Mouse (Mus musculus): ENCODE measurements around the gene Dennd4b. TPM values are rescaled to one million over a fixed set of nuclear protein-coding genes. Genes with fewer than 3 reads are reported as not detected.

Gene Dennd4b
- polyA plus RNA-seq, 1 experiment from 2014 or later = 6.8 TPM

DNA sequence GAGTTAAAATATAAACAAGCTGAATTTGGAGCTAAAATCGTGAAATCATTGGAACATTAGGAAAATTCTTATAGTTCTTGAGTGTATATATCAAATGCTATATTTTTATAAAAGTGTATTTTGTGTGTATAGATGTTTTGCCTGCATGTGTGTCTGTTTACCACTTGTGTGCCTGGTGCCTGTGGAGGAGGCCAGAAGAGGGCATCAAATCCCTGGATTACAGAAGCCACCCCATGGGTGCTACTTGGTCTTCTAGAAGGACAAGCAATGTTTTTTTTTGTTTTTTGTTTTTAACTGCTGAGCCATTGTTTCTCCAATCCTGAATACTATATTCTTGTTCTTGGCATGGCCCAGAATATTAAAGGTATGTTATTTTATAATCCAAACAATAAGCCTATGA is 25.6 kb downstream of the Dennd4b start:
- Histone ChIP-seq H3K27ac (no peak overlapping the region), H3K4me3 (no peak overlapping the region), H3K4me1 (peaks cover 10% of the 10 kb centered on the region), H3K27me3 (replicated peaks) (no peaks in the 10 kb centered on the region), H3K9ac (no peak overlapping the region), H3K4me2 (replicated peaks) (no peak overlapping the region), H3K36me3 (no peaks in the 10 kb centered on the region), H3K9me3 (no peaks in the 10 kb centered on the region)
- WGBS = 85% methylated on average over 1 of the region's 1 CpGs
- no peak for ATAC-seq (ENCODE audit: low FRiP score, low read depth)

DNA sequence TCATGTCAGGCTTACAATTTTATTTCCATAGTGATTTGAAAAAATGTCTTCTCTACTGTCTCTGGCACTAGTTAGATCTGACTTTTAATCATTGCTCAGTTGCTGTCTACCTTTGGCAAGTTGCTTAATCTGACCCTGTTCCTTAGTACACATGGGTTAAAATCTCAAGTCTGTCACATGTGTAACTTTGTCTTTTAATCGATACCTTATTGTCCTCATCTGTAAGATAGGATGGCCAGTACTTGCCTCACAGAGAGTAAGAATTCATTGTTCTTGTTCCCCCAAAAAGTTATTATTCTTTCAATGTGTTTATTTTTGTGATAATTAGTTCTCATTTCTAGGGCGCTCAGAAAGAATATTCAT is 27.0 kb downstream of the Dennd4b start:
- peak overlapping the region; percentile 59 for H3K4me2 ChIP-seq (replicated peaks)
- 45% methylated on average over 2 of the region's 2 CpGs for WGBS
- ATAC-seq (ENCODE audit: low FRiP score, low read depth) = no peak

DNA sequence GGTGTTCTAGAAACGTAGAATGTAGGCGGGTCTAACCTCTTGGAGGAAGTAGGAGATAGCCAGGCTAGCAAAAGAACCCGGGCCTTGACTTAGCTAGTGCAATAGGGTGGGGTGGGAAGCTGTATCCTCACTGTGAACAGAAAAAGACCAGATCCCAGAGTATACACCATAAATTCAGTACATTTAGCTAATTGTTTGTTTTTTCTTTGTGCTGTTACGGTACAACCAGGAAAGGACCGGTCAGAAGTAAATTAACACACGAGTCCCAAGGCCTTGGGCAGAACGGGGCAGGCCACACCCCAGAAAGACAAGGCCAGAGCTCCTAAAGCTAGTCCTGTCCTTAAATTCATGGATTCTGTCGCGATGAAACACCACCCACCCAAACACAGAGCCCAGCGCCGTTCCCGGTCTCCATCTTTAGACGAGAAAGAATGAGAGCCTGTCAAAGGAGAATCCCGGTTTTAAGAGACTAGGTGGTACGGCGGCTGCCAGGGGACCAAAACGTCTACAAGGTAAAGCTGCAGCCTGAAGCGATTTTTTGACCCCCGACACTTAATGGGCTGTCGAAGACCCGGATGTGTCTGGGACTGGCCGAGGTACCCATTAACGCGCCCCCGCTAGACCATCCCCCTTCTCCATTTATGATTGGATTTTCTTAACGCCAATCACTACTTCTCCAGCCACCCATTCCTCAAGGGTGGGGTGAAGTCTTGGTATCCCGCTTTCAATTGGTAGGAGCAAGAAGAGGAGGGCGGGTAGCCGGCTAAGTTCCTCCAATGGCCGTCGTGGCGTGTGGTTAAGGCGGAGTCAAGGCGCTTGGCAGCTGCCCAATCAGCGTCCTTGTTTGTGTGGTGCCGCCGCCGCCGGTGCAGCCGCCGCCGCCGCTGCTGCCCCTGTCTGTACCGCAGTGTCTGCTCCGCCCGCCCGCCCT is 27.6 kb downstream of the Dennd4b start, which contains the start of gene Gatad2b:
TSS of gene Gatad2b (plus strand) at position 834 of the 931 bp plus-strand sequence.
- peak within 1 kb of the TSS; percentile 74 for H3K4me2 ChIP-seq (replicated peaks)
- H3K4me3 ChIP-seq = peak within 1 kb of the TSS; percentile 95
- WGBS = 1% methylated on average over 47 of the region's 47 CpGs
- H3K4me1 ChIP-seq = peaks cover 10% of the 10 kb centered on the region
- ATAC-seq (ENCODE audit: low FRiP score, low read depth) = peak; percentile 99
- H3K27me3 ChIP-seq (replicated peaks) = no peaks in the 10 kb centered on the region
- H3K27ac ChIP-seq = peak within 1 kb of the TSS; percentile 96
- peak within 1 kb of the TSS; percentile 96 for H3K9ac ChIP-seq
- no peaks in the 10 kb centered on the region for H3K36me3 ChIP-seq
- H3K9me3 ChIP-seq = no peaks in the 10 kb centered on the region

More for the DNA sequence above, 27.0 kb downstream of the Dennd4b start:
- Histone ChIP-seq H3K4me1 (peaks cover 10% of the 10 kb centered on the region), H3K36me3 (no peaks in the 10 kb centered on the region), H3K27me3 (replicated peaks) (no peaks in the 10 kb centered on the region), H3K9me3 (no peaks in the 10 kb centered on the region), H3K4me3 (peak overlapping the region; percentile 45; the same call in 1 of the 2 replicates), H3K27ac (peak overlapping the region; percentile 89), H3K9ac (peak overlapping the region; percentile 69)

DNA sequence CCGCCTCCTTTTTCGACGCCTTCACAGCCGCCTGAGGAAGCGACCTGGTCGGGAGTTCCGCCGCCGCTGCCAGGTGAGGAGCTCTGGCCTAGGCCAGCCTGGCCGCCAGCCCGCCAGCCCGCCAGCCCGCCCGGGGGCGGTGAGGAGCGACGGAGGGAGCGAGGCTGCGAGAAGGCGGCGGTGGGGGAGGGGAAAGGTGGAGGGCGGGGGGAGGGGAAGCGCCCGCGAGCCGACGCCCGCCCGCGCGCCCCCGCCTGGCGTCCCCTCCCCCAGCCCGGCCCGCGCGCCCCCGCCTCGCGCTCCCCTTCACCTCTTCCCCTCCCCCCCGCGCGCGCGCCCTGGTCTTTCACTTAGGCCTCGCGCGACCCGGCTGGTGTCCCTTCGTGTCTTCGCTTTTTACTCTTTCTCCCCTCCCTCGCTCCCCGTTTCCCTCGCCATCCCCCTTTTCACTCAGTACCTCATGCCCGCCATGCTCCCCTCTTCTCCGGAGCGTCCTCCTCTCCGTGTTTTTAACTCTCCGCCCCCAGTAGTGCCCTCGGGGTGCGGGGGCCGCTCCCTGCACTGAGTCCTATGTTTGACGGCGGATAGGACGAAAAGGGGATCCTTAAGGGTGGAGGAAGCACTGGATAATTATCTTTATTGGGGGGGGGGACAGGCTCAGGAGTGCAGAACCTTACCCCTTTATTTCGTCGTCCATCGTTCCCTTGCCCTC is 28.5 kb downstream of the Dennd4b start:
- WGBS = under 1% methylated on average over 39 of the region's 68 CpGs
- H3K27me3 ChIP-seq (replicated peaks) = no peaks in the 10 kb centered on the region
- peak overlapping the region; percentile 96 for H3K27ac ChIP-seq
- peak; percentile 63 for ATAC-seq (ENCODE audit: low FRiP score, low read depth)
- peak overlapping the region; percentile 74 for H3K4me2 ChIP-seq (replicated peaks)
- H3K4me1 ChIP-seq = peaks cover 10% of the 10 kb centered on the region
- no peaks in the 10 kb centered on the region for H3K9me3 ChIP-seq
- H3K4me3 ChIP-seq = peak overlapping the region; percentile 95
- H3K36me3 ChIP-seq = no peaks in the 10 kb centered on the region
- peak overlapping the region; percentile 96 for H3K9ac ChIP-seq

DNA sequence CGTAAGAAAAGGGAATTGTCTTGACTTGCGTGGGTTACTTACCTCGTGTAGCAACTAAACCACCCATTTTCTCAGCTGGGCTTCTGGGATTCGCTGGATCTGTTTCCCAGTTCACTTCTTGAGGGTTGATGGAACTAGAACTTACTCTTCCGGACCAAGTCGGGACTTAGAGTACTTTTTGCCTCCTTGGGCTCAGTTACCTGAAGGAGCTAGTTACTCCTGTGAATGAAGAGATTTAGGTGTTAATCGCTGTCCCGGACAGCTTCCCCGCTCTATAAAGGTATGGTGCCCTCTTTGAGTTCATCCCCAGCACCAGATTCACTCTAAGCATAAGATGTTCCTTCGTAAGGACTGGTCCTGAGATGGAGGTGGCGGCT is 29.1 kb downstream of the Dennd4b start:
- Histone ChIP-seq H3K27me3 (replicated peaks) (no peaks in the 10 kb centered on the region), H3K36me3 (no peaks in the 10 kb centered on the region), H3K9me3 (no peaks in the 10 kb centered on the region), H3K4me2 (replicated peaks) (peak overlapping the region; percentile 74), H3K4me3 (peak overlapping the region; percentile 95), H3K4me1 (peaks cover 10% of the 10 kb centered on the region), H3K9ac (peak overlapping the region; percentile 96), H3K27ac (no peak overlapping the region; the same call in 1 of the 2 replicates)
- no peak for ATAC-seq (ENCODE audit: low FRiP score, low read depth)
- WGBS = 1% methylated on average over 11 of the region's 11 CpGs

DNA sequence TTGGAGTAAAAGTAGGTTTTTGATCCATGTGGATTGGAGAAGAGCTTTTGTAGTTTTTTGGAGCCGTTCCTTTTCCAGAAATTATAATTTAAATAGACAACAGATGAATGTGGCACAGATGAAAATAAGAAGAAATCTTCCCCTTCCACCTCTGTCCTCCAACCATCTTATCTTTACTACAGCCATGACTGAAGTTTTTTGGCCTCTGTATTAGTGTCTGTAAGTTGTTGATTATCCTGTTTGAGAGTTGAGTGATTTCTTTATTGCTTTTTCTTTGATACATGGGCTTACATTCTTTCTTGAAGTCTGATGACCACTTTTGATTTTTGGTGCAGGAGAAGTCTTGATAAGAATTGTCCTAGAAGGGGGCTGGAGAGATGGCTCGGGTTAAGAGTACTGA is 29.7 kb downstream of the Dennd4b start:
- ATAC-seq (ENCODE audit: low FRiP score, low read depth) = no peak
- H3K4me1 ChIP-seq = peaks cover 10% of the 10 kb centered on the region
- no peaks in the 10 kb centered on the region for H3K9me3 ChIP-seq
- no peaks in the 10 kb centered on the region for H3K36me3 ChIP-seq
- peak overlapping the region; percentile 96 for H3K9ac ChIP-seq
- peak overlapping the region; percentile 74 for H3K4me2 ChIP-seq (replicated peaks)
- peak overlapping the region; percentile 95 for H3K4me3 ChIP-seq
- 86% methylated on average over 2 of the region's 2 CpGs for WGBS
- H3K27me3 ChIP-seq (replicated peaks) = no peaks in the 10 kb centered on the region
- no peak overlapping the region for H3K27ac ChIP-seq

DNA sequence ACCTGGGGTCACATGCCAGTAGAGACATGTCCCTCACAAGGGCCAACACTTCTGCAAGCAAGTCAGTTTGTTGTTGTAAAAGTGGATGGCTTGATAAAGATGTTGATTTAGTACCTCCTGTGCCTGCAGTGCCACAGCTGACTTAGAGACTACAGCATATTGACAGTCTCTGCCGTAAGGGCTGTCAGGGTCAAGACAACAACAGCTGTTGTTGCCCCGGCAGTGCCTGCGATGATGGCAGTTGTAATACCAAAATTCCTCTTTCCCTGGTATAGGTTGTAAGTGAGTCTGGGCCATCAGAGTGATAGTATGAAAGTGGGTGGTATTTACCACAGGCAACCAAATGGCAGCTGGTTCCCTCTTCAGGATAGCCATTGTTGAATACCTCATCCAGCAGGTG is 40.8 kb downstream of the Dennd4b start:
- Histone ChIP-seq H3K27me3 (replicated peaks) (no peaks in the 10 kb centered on the region), H3K36me3 (no peaks in the 10 kb centered on the region), H3K4me2 (replicated peaks) (no peak overlapping the region), H3K9ac (no peak overlapping the region), H3K4me1 (peaks cover 4% of the 10 kb centered on the region; the same call in 1 of the 2 replicates), H3K4me3 (no peak overlapping the region), H3K27ac (no peak overlapping the region), H3K9me3 (no peaks in the 10 kb centered on the region)
- WGBS = 65% methylated on average over 3 of the region's 3 CpGs
- no peak for ATAC-seq (ENCODE audit: low FRiP score, low read depth)

DNA sequence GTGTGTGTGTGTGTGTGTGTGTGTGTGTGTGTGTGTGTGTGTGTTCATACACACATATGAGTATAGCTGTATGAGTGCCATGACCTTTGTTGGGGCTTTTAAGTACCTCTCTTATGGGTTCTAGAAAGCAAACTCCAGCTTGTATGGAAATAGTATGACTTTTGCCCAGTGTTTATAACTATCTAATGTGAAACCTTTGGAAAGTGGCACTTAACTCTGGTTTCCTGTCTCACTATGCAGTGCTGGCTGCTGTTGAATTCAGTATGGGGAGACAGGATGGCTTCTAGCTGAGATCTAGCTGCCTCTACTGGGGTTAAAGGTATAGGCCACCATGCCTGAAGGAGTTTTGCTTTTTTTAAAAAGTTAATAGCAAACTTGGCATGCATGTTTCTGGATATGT is 44.6 kb downstream of the Dennd4b start:
- no peaks in the 10 kb centered on the region for H3K9me3 ChIP-seq
- no peak overlapping the region for H3K27ac ChIP-seq
- H3K9ac ChIP-seq = no peak overlapping the region
- H3K27me3 ChIP-seq (replicated peaks) = no peaks in the 10 kb centered on the region
- no peak overlapping the region for H3K4me2 ChIP-seq (replicated peaks)
- no peaks in the 10 kb centered on the region for H3K36me3 ChIP-seq
- peaks cover 4% of the 10 kb centered on the region; the same call in 1 of the 2 replicates for H3K4me1 ChIP-seq
- ATAC-seq (ENCODE audit: low FRiP score, low read depth) = no peak
- H3K4me3 ChIP-seq = no peak overlapping the region

DNA sequence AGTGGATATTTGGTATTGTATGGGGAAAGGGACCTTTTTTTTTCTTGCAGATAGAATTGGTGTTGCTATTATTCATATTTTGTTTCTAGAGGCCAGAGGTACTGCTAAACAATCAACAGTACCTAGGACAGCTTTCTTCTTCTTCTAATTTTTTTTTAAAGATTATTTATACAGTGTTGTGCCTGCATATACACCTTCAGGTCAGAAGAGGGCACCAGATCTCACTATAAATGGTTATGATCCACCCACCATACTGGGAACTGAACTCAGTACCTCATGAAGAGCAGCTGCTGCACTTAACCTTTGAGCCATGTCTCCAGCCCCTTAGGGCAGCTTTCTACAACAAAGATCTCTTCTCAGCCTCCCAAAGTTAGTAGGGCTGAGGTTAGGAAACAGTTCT is 48.4 kb downstream of the Dennd4b start:
- no peak for ATAC-seq (ENCODE audit: low FRiP score, low read depth)
- no peaks in the 10 kb centered on the region for H3K36me3 ChIP-seq
- no peaks in the 10 kb centered on the region for H3K9me3 ChIP-seq
- H3K4me1 ChIP-seq = no peaks in the 10 kb centered on the region
- no peak overlapping the region for H3K27ac ChIP-seq
- no peaks in the 10 kb centered on the region for H3K27me3 ChIP-seq (replicated peaks)
- H3K4me2 ChIP-seq (replicated peaks) = no peak overlapping the region
- H3K4me3 ChIP-seq = no peak overlapping the region
- no peak overlapping the region for H3K9ac ChIP-seq

DNA sequence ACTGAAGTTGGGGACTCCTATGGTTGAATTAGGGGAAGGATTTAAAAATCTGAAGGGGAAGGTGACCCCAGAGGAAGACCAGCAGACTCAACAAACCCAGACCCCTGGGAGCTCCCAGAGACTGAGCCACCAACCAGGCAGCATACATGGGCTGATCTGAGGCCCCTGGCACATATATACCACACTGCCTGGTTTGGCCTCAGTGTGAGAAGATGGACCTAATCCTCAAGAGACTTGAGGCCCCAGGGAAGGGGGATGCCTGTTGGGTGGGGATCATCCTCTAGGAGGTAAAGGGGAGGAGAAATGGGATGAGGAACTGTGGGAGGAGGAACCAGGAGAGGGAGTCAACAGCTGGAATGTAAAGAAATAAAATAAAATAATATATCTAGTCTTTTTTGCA is 49.3 kb downstream of the Dennd4b start:
- H3K4me3 ChIP-seq = no peak overlapping the region
- ATAC-seq (ENCODE audit: low FRiP score, low read depth) = no peak
- no peak overlapping the region for H3K9ac ChIP-seq
- no peaks in the 10 kb centered on the region for H3K9me3 ChIP-seq
- no peak overlapping the region for H3K4me2 ChIP-seq (replicated peaks)
- no peaks in the 10 kb centered on the region for H3K36me3 ChIP-seq
- H3K27me3 ChIP-seq (replicated peaks) = no peaks in the 10 kb centered on the region
- H3K4me1 ChIP-seq = no peaks in the 10 kb centered on the region
- H3K27ac ChIP-seq = no peak overlapping the region

DNA sequence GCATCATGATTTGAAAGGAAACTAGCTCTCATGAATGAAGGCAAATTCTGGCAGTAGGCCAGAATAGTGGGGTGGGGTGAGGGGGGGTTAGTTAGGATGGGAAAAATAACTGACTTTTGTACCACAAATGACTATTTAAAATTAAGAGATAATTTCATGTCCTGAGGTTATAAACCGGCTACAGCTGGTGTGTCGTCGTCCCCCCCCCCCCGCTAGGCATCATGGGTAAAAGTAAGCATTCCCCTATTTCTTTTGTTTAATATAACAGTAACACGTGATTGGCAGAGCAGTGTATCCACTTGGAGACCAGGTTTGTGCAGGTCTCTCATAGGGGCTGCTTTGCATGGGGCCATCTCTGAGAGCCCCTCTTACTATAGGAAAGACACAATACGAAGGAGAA is 57.3 kb downstream of the Dennd4b start:
- H3K9me3 ChIP-seq = no peaks in the 10 kb centered on the region
- ATAC-seq (ENCODE audit: low FRiP score, low read depth) = peak; percentile 64
- peak overlapping the region; percentile 35 for H3K4me2 ChIP-seq (replicated peaks)
- no peaks in the 10 kb centered on the region for H3K36me3 ChIP-seq
- peaks cover 13% of the 10 kb centered on the region; the same call in 1 of the 2 replicates for H3K4me1 ChIP-seq
- no peak overlapping the region for H3K4me3 ChIP-seq
- 0 out of 2 replicates have a peak overlapping the region, but pooled peaks have one; percentile 17 for H3K9ac ChIP-seq
- no peak overlapping the region for H3K27ac ChIP-seq
- 58% methylated on average over 6 of the region's 6 CpGs for WGBS
- no peaks in the 10 kb centered on the region for H3K27me3 ChIP-seq (replicated peaks)

DNA sequence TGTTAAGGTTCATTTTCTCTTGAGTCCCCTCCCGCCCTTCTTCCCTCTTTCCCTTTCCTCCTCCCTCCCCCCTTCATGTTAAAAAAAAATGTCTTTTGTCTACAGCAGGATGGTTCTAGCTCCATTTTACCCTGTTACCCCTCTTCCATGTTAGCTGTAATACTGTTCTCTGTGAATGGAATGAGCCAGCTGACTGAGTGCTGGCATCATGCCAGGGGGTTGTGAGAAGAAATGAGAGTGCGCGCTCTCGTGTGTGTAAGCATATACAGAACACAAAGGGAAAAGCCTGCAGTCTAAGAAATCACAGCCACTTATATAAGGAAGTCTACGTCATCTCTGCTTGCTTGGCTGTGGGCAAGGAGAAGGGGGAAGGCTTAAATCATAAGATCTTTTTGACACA is 58.1 kb downstream of the Dennd4b start:
- H3K9me3 ChIP-seq = no peaks in the 10 kb centered on the region
- H3K4me3 ChIP-seq = no peak overlapping the region
- ATAC-seq (ENCODE audit: low FRiP score, low read depth) = peak; percentile 78
- no peaks in the 10 kb centered on the region for H3K27me3 ChIP-seq (replicated peaks)
- WGBS = 18% methylated on average over 5 of the region's 5 CpGs
- peaks cover 13% of the 10 kb centered on the region; the same call in 1 of the 2 replicates for H3K4me1 ChIP-seq
- peak overlapping the region; percentile 22; the same call in 1 of the 2 replicates for H3K9ac ChIP-seq
- 0 out of 2 replicates have a peak overlapping the region, but pooled peaks have one; percentile 42 for H3K27ac ChIP-seq
- peak overlapping the region; percentile 34 for H3K4me2 ChIP-seq (replicated peaks)
- H3K36me3 ChIP-seq = no peaks in the 10 kb centered on the region
